Mouse (Mus musculus) monocyte, adult 5-6 weeks (primary cell): Measurements from ENCODE around the gene Tmco5. TPM values are rescaled to one million over a fixed set of nuclear protein-coding genes. Genes with fewer than 3 reads are reported as not detected.

Source experiments
- ATAC-seq: fragments of 153-309, 156-312 bp; replicated peaks from 2 replicates; pipeline ENCODE4 v1.8.0; 2017; ENCODE audit warnings: mild to moderate bottlenecking; ENCODE audit not compliant: low TSS enrichment, insufficient number of reproducible peaks, severe bottlenecking, poor library complexity, low FRiP score
- total RNA-seq: library from RNA; stranded (forward); fragments of 200-1000, 200-491, 200-594 nt; gene quantifications from 3 replicates; pipeline ENCODE4 v1.2.3, GENCODE M21; 2017

Tmco5 gene
- not detected in 3 replicates for total RNA-seq

GRCm38 (mm10) chr2:116878391-116878790 lies at the start of gene Tmco5:
TSS of gene Tmco5 (plus strand) at chr2:116878691.
- no peak for ATAC-seq

DNA sequence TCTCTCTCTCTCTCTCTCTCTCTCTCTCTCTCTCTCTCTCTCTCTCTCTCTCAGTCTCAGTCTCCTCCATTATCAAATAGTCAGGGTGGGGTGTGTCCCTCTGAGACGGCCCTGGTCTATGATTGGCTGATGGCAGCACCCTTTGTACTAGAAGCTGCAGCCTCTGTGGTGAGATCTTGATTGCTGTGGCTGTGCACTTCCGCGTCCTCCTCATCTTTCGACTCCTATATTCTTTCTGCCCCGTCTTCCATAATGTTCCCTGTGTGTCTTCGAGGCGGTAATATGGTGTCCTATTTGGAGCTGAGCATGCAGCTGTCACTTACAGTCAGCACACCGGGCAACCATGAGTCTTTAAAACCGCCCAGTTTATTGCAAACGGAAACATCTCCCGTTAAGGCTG lies 46.6 kb upstream of the Tmco5 start:
- no peak for ATAC-seq

GRCm38 (mm10) chr2:116837829-116838228 lies 40.7 kb upstream of the Tmco5 start:
- no peak for ATAC-seq

- ATAC-seq, result no peak
These were observed 39.8 kb upstream of the Tmco5 start for GRCm38 (mm10) chr2:116838538-116839197.

- ATAC-seq, result no peak
These were observed 28.4 kb upstream of the Tmco5 start for GRCm38 (mm10) chr2:116849980-116850636.

- no peak for ATAC-seq
These were observed 27.1 kb upstream of the Tmco5 start for GRCm38 (mm10) chr2:116851356-116851755.

DNA sequence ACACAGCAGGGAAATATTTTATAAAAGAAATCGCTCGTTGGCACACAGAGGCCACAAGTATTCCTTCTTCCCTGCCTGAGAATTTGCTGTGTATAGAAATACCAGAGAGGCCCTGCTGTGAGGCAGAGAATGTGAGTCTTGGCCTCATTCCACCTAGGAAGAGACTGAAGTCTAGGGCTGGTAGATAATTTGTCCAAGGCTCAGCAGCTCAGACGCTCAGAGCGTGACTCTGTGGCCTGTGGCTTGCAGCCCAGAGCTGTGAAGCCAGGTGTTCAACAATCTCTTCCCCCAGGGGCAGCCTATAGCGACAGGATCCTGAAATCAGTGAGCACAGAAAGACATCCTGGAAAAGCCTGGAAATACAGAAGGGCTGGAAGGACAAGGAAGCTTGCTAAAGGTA lies 26.2 kb upstream of the Tmco5 start:
- no peak for ATAC-seq

- ATAC-seq, result no peak
These were observed 19.8 kb upstream of the Tmco5 start for GRCm38 (mm10) chr2:116858703-116859102.

- ATAC-seq, result no peak
These were observed 1.4 kb upstream of the Tmco5 start for GRCm38 (mm10) chr2:116876955-116877615.

DNA sequence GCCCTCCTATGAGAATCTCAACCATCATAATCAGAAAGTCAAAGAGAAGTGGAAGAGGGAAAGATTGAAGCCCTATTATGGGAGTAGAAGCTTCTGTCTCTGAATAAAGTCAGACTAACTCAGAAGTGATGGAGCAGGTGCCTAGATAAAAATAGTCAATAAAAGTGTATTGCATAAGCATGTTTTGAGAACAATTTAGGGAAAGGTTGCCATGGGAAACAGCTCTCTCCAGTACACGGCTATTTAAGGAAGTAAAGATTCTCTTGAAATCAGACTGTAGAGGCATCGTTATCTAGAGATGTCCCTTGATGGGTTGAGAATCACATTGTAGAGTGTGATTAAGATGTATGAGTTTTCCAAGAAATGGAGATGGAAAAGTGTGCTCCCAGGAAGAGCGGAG lies 1.2 kb downstream of the Tmco5 start:
- no peak for ATAC-seq

DNA sequence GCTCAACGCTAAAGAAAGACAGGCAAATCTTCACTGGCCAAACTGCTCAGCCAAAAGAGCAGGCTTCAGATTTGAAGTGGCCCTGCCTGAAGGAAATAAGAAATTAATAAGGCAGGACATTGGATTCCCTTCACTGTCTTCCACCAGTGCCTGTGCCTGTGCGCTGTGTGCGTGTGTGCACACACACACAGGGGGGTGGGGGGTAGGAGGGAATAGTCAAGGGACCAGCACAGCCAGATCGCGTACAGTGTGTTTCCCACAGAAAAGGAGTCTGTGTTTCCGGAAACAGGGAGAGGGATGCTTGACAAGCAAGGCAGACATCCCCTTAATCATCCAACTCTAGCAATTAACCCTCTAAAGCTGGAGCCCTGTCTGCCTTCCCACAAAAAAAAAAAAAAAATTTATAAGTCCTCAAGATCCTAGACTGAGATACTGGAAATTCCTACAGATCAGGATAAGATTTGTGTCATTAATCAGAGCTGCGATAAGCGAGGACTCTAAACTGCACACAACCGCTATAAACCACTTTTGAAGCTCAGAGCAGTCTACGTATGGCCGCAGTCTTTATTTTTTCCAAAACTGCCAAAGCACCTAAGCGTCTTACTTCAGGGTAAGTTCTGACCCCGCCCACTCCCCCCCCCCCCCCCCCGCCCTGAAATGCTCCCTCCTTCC lies 15.0 kb downstream of the Tmco5 start:
- no peak for ATAC-seq

GRCm38 (mm10) chr2:116893988-116894363 lies 15.5 kb downstream of the Tmco5 start:
- ATAC-seq, result 0 out of 2 replicates have a peak, but pooled peaks have one; percentile 44

DNA sequence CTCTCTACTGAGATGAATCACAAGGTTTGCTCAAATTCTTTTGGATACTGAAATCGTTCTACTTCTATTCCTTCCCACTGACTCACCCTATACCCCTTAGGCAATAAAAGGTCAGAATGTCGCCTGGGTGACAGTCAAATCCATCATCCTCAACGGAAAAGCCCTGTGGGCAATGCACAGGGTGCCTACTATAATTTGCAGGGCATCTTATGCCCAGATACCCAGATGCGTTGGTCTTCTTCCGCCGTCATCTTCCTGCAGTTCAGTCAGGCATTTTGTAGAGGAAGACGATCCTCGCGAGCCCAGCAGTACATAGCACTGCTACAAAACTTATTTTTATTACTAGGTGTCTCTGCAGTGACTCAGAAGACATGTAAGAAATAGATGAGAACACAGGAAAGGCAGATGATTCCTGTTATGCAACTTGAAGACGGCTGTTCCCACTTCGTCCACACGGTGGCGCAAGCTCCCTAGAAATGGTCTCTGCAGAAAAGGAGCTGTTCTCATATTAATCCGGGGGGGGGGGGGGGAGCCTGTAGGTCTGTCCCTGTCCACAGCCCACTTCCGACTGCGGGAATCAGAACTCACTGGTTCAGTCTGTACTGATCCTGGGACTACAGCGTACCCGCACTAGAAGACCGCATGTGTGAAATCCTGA lies 21.3 kb downstream of the Tmco5 start:
- peak; percentile 34; the same call in 1 of the 2 replicates for ATAC-seq

- no peak for ATAC-seq
These were observed 21.9 kb downstream of the Tmco5 start for GRCm38 (mm10) chr2:116900273-116900843.

GRCm38 (mm10) chr2:116908268-116908667 lies 29.8 kb downstream of the Tmco5 start:
- no peak for ATAC-seq

DNA sequence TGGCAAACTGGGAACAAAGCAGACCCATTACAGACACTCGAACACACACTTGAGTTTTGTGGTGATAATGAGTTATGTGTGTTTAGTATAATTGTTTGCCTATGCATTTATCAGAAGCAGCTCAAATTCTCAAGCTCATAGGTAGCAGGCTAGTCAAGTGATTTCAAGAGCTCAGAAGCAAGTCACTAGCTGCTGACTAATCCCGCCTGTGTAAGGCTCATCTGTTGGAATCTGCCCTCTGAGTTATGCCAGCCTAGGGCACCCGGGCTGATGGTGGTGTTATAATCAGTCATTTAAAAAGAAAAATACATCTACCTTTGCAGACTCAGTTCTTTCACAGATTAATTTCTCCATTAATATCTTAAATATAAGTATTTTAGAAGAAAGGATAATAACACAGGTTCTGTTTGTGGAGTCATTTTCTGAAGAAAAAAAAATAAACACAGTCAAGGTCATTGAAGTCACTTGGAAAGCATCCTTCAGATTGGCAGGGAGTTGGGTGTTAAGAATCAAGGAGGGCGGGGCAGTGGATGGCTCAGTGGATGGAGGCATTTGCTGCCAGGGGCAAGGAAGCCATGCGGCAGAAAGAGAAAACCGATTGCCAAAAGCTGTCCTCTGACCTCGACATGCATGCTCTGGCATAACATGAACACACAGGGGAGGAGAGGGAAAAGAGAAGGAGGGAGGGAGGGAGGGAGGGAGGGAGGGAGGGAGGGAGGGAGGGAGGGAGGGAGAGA lies 34.0 kb downstream of the Tmco5 start:
- no peak for ATAC-seq

GRCm38 (mm10) chr2:116913677-116914405 lies 35.4 kb downstream of the Tmco5 start:
- ATAC-seq, result no peak
